Mouse (Mus musculus) kidney, adult 2 months (tissue): ENCODE measurements around the gene Cela3b.

Experiments
- CTCF ChIP-seq: fragments of 200-500 bp; conservative IDR thresholded peaks from 2 replicates; pipeline ENCODE4 v1.5.1; 2011; ENCODE audit warnings: low read depth, mild to moderate bottlenecking, control low read depth, low read length, moderate library complexity, mixed read lengths; ENCODE audit not compliant: insufficient read depth, insufficient read length
- POLR2A ChIP-seq: fragments of 200-500 bp; IDR thresholded peaks from one replicate; pipeline ENCODE4 v1.6.1; 2011; ENCODE audit warnings: low read depth, low read length, control low read depth

- no peak for TF ChIP-seq CTCF
- no peak for TF ChIP-seq POLR2A
Measured at GRCm38 (mm10) chr4:137471326-137471725, 41.0 kb upstream of the Cela3b start.
